Mouse (Mus musculus) E14TG2a.4 (cell line): ENCODE measurements around the gene Cd164l2.

Experiments
- CTCF ChIP-seq: conservative IDR thresholded peaks from 2 replicates; pipeline ENCODE4 v1.5.1; 2014; ENCODE audit warnings: low read length
- NANOG ChIP-seq: IDR thresholded peaks from 2 replicates; pipeline ENCODE4 v1.6.1; 2014; ENCODE audit warnings: borderline replicate concordance, low read length, mixed read lengths
- POU5F1 ChIP-seq: IDR thresholded peaks from 2 replicates; pipeline ENCODE4 v1.6.1; 2014; ENCODE audit warnings: low read length, borderline replicate concordance

- no peak for TF ChIP-seq CTCF
- no peak for TF ChIP-seq NANOG
- TF ChIP-seq POU5F1, result no peak
Measured at GRCm38 (mm10) chr4:133244289-133244688, 32.4 kb downstream of the Cd164l2 start.
